Mouse (Mus musculus) neural tube, embryonic 14.5 days (tissue): ENCODE data around the gene Gpr108. TPM values are rescaled to one million over a fixed set of nuclear protein-coding genes. Genes with fewer than 3 reads are reported as not detected.
A peak's percentile ranks its signal among the peaks of the same experiment; 100 is the strongest.
"Not testable (repeated sequence)": the region's sequence is repeated elsewhere in the genome, so short reads cannot be mapped to it uniquely, and the experiment has no call there.

Experiments
- ATAC-seq: fragments of 200-750 bp; cut with Nextera tagmentation; 2 replicates; pipeline ENCODE4 v1.8.0; 2017; ENCODE audit warnings: low read depth, mild to moderate bottlenecking, moderate TSS enrichment, moderate library complexity
- H3K27ac ChIP-seq: fragments of 300-500 bp; sonication (generic); 2 replicates; pipeline ENCODE4 v1.5.1; 2014; ENCODE audit warnings: low read depth, mild to moderate bottlenecking, control low read depth, low read length, moderate library complexity, mixed read lengths
- H3K27me3 ChIP-seq: fragments of 300-500 bp; sonication (generic); 2 replicates; pipeline ENCODE4 v1.6.1; 2014; ENCODE audit warnings: low read length; ENCODE audit not compliant: control insufficient read depth, insufficient read depth
- H3K36me3 ChIP-seq: fragments of 300-500 bp; sonication (generic); 2 replicates; pipeline ENCODE4 v1.6.1; 2014; ENCODE audit warnings: low read length, mixed read lengths; ENCODE audit not compliant: control insufficient read depth, insufficient read depth
- H3K4me1 ChIP-seq: fragments of 300-500 bp; sonication (generic); 2 replicates; pipeline ENCODE4 v1.6.1; 2014; ENCODE audit warnings: low read length; ENCODE audit not compliant: control insufficient read depth, insufficient read depth
- H3K4me2 ChIP-seq: fragments of 300-500 bp; sonication (generic); 2 replicates; pipeline ENCODE4 v1.6.1; 2014; ENCODE audit warnings: mild to moderate bottlenecking, low read depth, low read length, control low read depth
- H3K4me3 ChIP-seq: fragments of 300-500 bp; sonication (generic); 2 replicates; pipeline ENCODE4 v1.5.1; 2014; ENCODE audit warnings: low read depth, low read length, control low read depth, mixed read lengths
- H3K9ac ChIP-seq: fragments of 300-500 bp; sonication (generic); replicated peaks from 2 replicates; pipeline ENCODE4 v1.6.1; 2014; ENCODE audit warnings: low read depth, mild to moderate bottlenecking, control low read depth, low read length, mixed read lengths
- H3K9me3 ChIP-seq: fragments of 300-500 bp; sonication (generic); 2 replicates; pipeline ENCODE4 v1.6.1; 2016; ENCODE audit warnings: low read length; ENCODE audit not compliant: control insufficient read depth
- WGBS: fragments of 180-500 bp; shearing (Covaris S2); extraction: QIAGEN DNeasy Blood & Tissue Kit; methylation state at CpG from one replicate; pipeline ENCODE4 v1.1.7; 2014; 5-methylcytosine and 5-hydroxymethylcytosine counted together
- polyA plus RNA-seq: library from polyadenylated mRNA; unstranded; fragments of >200 nt; fragmentation: Nextera tagmentation; extraction: Ambion mirVana; gene quantifications from 2 replicates; pipeline ENCODE4 v1.2.1, GENCODE M21; 2014

Gpr108 gene
- polyA plus RNA-seq, 1 experiment from 2014 or later: 23.1 TPM

GRCm38 (mm10) chr17:57285077-57285476 is 36.8 kb upstream of the Gpr108 start:
- no peak overlapping the region for H3K27ac ChIP-seq
- no peak for ATAC-seq
- H3K4me2 ChIP-seq: no peak overlapping the region
- WGBS: 61% methylated on average over 2 of the region's 2 CpGs
- no peaks in the 10 kb centered on the region for H3K4me1 ChIP-seq
- no peak overlapping the region for H3K9ac ChIP-seq
- H3K9me3 ChIP-seq: no peaks in the 10 kb centered on the region
- H3K4me3 ChIP-seq: no peak overlapping the region
- no peaks in the 10 kb centered on the region for H3K27me3 ChIP-seq
- no peaks in the 10 kb centered on the region for H3K36me3 ChIP-seq

DNA sequence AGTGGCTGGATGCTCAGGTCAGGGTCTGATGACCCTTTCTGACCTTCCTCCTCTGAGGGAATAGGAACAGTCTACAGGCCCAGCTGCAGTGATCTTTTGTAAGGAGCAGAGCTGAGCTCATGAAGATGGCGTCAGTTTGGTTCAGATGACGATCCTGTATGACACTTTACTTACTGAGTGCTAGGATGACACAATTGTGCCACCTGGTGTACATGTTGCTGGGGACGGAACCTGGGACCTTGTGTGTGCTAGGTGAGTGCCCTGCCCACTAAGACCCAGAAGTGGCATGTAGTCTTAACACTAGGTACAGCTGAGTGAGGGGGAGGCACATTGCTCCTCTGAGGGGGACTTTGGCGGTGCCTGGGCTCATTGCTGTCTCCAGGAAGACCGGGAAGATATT is 35.7 kb upstream of the Gpr108 start:
- WGBS: 71% methylated on average over 5 of the region's 5 CpGs
- no peaks in the 10 kb centered on the region for H3K9me3 ChIP-seq
- H3K27ac ChIP-seq: no peak overlapping the region
- H3K4me3 ChIP-seq: no peak overlapping the region
- H3K4me2 ChIP-seq: no peak overlapping the region
- no peaks in the 10 kb centered on the region for H3K4me1 ChIP-seq
- no peak for ATAC-seq
- no peaks in the 10 kb centered on the region for H3K27me3 ChIP-seq
- H3K36me3 ChIP-seq: no peaks in the 10 kb centered on the region
- H3K9ac ChIP-seq: no peak overlapping the region

GRCm38 (mm10) chr17:57280411-57280810 is 32.2 kb upstream of the Gpr108 start:
- H3K4me3 ChIP-seq: no peak overlapping the region
- 77% methylated on average over 3 of the region's 3 CpGs for WGBS
- peaks cover 6% of the 10 kb centered on the region; the same call in 1 of the 2 replicates for H3K4me1 ChIP-seq
- no peaks in the 10 kb centered on the region for H3K36me3 ChIP-seq
- no peak for ATAC-seq
- H3K27ac ChIP-seq: no peak overlapping the region
- no peak overlapping the region for H3K4me2 ChIP-seq
- no peaks in the 10 kb centered on the region for H3K9me3 ChIP-seq
- no peak overlapping the region for H3K9ac ChIP-seq
- peaks cover 7% of the 10 kb centered on the region for H3K27me3 ChIP-seq

DNA sequence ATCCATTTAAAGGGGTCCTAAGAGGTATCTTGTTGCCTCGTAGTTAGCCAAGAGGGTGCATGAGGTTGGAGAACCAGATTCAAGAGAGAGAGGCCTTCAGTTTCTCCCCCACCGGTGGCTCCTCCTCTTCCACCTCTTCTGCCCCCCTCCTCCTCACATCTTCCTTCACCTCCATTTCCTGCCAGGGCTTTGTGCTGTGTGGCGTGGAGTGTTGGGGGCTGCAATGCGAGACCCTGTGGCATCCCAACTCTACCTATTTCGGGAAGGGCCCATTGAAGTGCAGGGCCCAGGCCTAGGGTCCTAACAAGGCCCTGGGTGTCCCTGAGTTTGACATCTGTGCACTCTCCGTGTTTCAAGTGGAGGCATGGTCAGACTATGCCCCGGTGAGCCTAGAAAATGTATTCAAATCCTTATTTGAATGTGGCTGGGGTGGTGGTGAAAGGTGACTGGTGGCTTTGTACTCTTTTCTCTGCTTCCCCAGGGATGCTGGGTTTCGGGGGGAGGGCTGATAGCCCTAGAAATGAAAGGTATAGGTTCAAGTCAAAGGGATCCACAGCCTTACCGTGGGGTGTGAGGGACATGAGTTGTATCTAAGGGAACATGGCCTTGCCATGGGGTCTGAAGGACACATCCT is 31.5 kb upstream of the Gpr108 start:
- Histone ChIP-seq H3K9me3 (no peaks in the 10 kb centered on the region), H3K4me3 (no peak overlapping the region), H3K27me3 (peaks cover 13% of the 10 kb centered on the region), H3K9ac (no peak overlapping the region), H3K4me2 (no peak overlapping the region), H3K36me3 (no peaks in the 10 kb centered on the region), H3K4me1 (peaks cover 11% of the 10 kb centered on the region; the same call in 1 of the 2 replicates), H3K27ac (no peak overlapping the region)
- 61% methylated on average over 9 of the region's 9 CpGs for WGBS
- no peak for ATAC-seq

- Histone ChIP-seq H3K4me3 (no peak within 1 kb of the TSS), H3K27ac (no peak within 1 kb of the TSS), H3K9ac (no peak within 1 kb of the TSS), H3K36me3 (no peaks in the 10 kb centered on the region), H3K9me3 (no peaks in the 10 kb centered on the region), H3K4me2 (no peak within 1 kb of the TSS), H3K27me3 (peaks cover 18% of the 10 kb centered on the region), H3K4me1 (peaks cover 11% of the 10 kb centered on the region; the same call in 1 of the 2 replicates)
- 68% methylated on average over 26 of the region's 26 CpGs for WGBS
- no peak for ATAC-seq
Measured at GRCm38 (mm10) chr17:57278943-57279590, 30.8 kb upstream of the Gpr108 start, which contains the start of gene Vav1. Gene Vav1 (plus strand): TSS chr17:57279100.

DNA sequence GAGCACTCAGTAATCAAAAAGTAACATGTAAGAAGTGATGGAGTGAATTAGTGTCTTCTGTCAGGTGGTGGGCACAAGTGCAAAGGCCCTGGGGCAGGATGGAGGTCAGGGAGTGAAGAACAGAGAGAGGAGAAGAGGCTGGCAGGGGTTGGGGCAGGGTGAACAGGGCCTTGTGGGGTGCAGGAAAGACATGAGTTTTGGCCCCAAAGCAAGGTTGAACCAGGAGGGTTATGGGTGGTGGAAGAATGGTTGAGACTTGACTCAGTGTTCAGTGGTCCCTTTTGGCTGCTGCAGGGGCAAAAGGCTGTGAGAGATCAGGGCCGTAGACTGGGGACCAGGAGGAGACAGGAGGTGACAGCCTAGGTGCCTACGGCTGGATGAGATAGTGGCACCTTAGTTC is 30.3 kb upstream of the Gpr108 start:
- Histone ChIP-seq H3K36me3 (no peaks in the 10 kb centered on the region), H3K27me3 (peaks cover 19% of the 10 kb centered on the region), H3K9me3 (no peaks in the 10 kb centered on the region), H3K4me2 (no peak overlapping the region), H3K4me3 (no peak overlapping the region), H3K9ac (no peak overlapping the region), H3K4me1 (peaks cover 11% of the 10 kb centered on the region; the same call in 1 of the 2 replicates), H3K27ac (no peak overlapping the region)
- WGBS: 88% methylated on average over 2 of the region's 2 CpGs
- ATAC-seq: no peak

DNA sequence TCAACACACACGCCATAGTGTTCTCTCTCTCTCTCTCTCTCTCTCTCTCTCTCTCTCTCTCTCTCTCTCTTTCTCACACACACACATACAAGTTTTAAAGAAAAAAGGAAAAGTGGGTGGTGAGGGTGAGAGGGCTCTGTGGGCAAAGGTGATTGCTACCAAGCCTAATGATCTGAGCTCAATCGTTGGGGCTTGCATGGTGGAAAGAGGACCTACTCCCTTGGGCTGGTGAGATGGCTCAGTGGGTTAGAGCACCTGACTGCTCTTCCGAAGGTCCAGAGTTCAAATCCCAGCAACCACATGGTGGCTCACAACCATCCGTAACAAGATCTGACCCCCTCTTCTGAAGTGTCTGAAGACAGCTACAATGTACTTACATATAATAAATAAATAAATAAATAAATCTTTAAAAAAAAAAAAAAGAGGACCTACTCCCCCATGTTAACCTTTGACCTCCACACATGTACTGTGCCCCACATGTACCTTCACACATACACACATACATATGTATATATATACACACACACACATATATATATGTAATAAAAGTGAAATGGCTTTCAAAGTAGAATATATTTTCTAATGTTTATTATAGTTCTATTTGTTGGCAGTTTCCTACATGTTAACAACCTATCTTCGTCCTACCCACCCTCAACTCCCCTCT is 29.5 kb upstream of the Gpr108 start:
- 88% methylated on average over 4 of the region's 5 CpGs for WGBS
- Histone ChIP-seq H3K27me3 (peaks cover 19% of the 10 kb centered on the region), H3K4me1 (peaks cover 11% of the 10 kb centered on the region; the same call in 1 of the 2 replicates)
- not testable (repeated sequence) for H3K9me3 ChIP-seq, H3K36me3 ChIP-seq, H3K4me3 ChIP-seq, H3K27ac ChIP-seq, H3K9ac ChIP-seq, H3K4me2 ChIP-seq, ATAC-seq

DNA sequence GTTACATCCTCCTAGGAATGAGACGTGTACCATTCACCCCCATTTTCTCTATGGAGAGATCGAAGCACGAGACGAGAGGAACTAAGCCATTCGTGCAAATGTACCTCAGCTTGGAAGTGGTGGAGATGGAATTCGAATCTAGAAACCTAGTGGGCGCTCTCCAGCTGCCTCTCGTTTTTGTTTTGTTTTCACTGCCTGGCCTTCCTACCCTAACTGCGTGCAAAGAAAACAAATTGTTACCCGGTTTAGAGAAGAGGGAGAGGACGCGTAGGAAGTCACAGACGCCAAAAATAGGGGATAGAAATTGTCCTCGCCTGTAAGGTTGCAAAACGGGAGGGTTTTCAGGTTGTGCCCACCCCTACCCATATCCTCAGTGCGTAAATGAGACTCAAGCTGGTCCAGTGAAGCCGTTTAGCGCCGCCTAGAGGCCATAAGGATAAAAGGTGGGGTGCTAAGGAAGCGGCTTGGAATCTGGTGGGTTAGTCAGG is 28.4 kb upstream of the Gpr108 start:
- Histone ChIP-seq H3K4me3 (peak overlapping the region; percentile 38), H3K27ac (no peak overlapping the region), H3K4me1 (peaks cover 11% of the 10 kb centered on the region; the same call in 1 of the 2 replicates), H3K36me3 (no peaks in the 10 kb centered on the region), H3K9me3 (no peaks in the 10 kb centered on the region), H3K27me3 (peaks cover 19% of the 10 kb centered on the region), H3K4me2 (peak overlapping the region; percentile 63), H3K9ac (0 out of 2 replicates have a peak overlapping the region, but pooled peaks have one; percentile 16)
- WGBS: under 1% methylated on average over 20 of the region's 20 CpGs
- peak; percentile 79 for ATAC-seq

- Histone ChIP-seq H3K36me3 (no peaks in the 10 kb centered on the region), H3K27ac (no peak overlapping the region), H3K4me1 (peaks cover 11% of the 10 kb centered on the region; the same call in 1 of the 2 replicates), H3K9ac (0 out of 2 replicates have a peak overlapping the region, but pooled peaks have one; percentile 12), H3K27me3 (peaks cover 19% of the 10 kb centered on the region), H3K4me3 (peak overlapping the region; percentile 38), H3K4me2 (peak overlapping the region; percentile 63), H3K9me3 (no peaks in the 10 kb centered on the region)
- ATAC-seq: peak; percentile 32
- 2% methylated on average over 13 of the region's 13 CpGs for WGBS
Measured at GRCm38 (mm10) chr17:57275997-57276351, 27.7 kb upstream of the Gpr108 start.
